Mouse (Mus musculus) right cerebral cortex, adult 18-20 months (tissue): ENCODE data around the gene Gm21996.
"Not testable (repeated sequence)": the region's sequence is repeated elsewhere in the genome, so short reads cannot be mapped to it uniquely, and the experiment has no call there.

Experiments
- DNase-seq: peaks from one replicate; pipeline ENCODE4 v3.0.0; 2022; ENCODE audit warnings: mixed read lengths

Gm21996 gene

GRCm38 (mm10) chrY:89745432-89745831 lies at the start of gene Gm21996:
TSS of gene Gm21996 (minus strand) at chrY:89745532.
- not testable (repeated sequence) for DNase-seq
